Mouse (Mus musculus) ES-Bruce4 (cell line): ENCODE measurements around the gene Syce1.

ENCODE experiments used
- CTCF ChIP-seq: IDR thresholded peaks from one replicate; pipeline ENCODE4 v1.8.1; 2011; ENCODE audit warnings: low read depth, low read length
- EP300 ChIP-seq: IDR thresholded peaks from 2 replicates; pipeline ENCODE4 v1.6.1; 2011; ENCODE audit warnings: low read depth, low read length; ENCODE audit not compliant: insufficient read depth
- POLR2A ChIP-seq: IDR thresholded peaks from one replicate; pipeline ENCODE4 v1.8.1; 2011; ENCODE audit warnings: low read length; ENCODE audit not compliant: insufficient read depth

DNA sequence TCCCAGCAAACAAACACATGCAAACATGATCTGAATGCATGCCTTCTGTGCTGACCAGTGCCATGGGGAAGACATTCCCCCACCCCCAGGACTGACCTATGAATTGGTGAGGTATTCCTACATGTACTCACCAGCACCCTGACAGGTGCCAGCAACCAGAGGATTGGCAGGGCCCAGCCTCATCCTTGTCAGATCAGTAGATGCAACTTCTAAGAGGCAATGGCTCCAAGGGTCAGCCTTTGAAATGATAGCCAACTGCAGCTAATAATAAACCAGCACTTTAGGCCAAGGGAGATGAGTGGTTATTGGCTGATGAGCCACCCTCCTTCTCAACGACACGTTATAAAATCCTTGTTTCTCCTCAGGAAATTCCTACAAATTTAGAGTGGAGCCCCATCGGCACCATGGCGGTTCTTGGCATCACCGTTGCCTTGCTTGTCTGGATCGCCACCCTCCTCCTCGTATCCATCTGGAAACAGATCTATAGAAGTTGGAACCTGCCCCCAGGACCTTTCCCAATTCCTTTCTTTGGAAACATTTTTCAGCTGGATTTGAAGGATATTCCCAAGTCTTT is 24.1 kb downstream of the Syce1 start, which contains the start of gene Cyp2e1:
- TF ChIP-seq CTCF, result no peak
- TF ChIP-seq EP300, result no peak
- no peak for TF ChIP-seq POLR2A
